In the genomic region with DNA sequence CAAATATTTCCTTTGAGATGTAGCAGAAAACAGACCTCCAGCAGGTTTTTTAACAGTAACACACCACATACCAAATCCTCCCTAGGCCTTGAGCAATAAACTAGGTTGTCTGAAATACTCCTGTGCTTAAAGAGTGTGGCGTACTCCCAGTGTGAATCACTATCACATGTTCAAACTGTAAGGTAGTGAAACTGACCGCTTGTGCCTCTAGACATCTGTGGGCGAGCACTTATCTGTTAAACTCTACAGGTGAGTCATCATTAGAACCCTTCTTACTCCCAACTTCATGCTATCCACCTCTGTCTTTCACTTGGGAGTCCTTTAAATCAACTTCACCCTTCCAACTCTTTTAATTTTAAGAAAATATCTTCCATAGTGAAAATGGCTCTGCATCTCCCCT, we compare ENCODE assay signal across 15 mouse cellular contexts.
"Had no signal": no experiment of that assay in that cellular context is flagged by ENCODE, and none has a peak within 500 bp of the region (broad histone marks: within the 10 kb centered on the region; RNA-seq: fewer than 3 reads in every experiment).

No protein-coding gene starts in this region.

- DNase-seq: liver, postnatal 0 days; lung, adult 2 months; lung, postnatal 14 days; lung, postnatal 36 days; right cerebral cortex, postnatal 14 days; thymus, adult 18-20 months; thymus, postnatal 14 days; thymus, postnatal 36 days had no signal

- H3K4me2 ChIP-seq: lung, embryonic 15.5 days; midbrain, embryonic 12.5 days; midbrain, embryonic 15.5 days; neural tube, embryonic 12.5 days had no signal

- H3K27ac ChIP-seq: lung, embryonic 15.5 days; macrophage; midbrain, embryonic 12.5 days; midbrain, embryonic 15.5 days; neural tube, embryonic 12.5 days had no signal

- H3K4me1 ChIP-seq: lung, embryonic 15.5 days; midbrain, embryonic 12.5 days; midbrain, embryonic 15.5 days; neural tube, embryonic 12.5 days had no signal

- H3K27me3 ChIP-seq: lung, embryonic 15.5 days; megakaryocyte, embryonic 14.5 days; midbrain, embryonic 12.5 days; midbrain, embryonic 15.5 days; neural tube, embryonic 12.5 days had no signal

- H3K9ac ChIP-seq: liver, postnatal 0 days; lung, embryonic 15.5 days; midbrain, embryonic 12.5 days; midbrain, embryonic 15.5 days; neural tube, embryonic 12.5 days had no signal

- H3K4me3 ChIP-seq: lung, embryonic 15.5 days; megakaryocyte, embryonic 14.5 days; midbrain, embryonic 12.5 days; midbrain, embryonic 15.5 days; neural tube, embryonic 12.5 days had no signal

- H3K9me3 ChIP-seq: lung, embryonic 15.5 days; megakaryocyte, embryonic 14.5 days; midbrain, embryonic 12.5 days; midbrain, embryonic 15.5 days; neural tube, embryonic 12.5 days had no signal

- ATAC-seq: liver, postnatal 0 days; lung, postnatal 0 days; midbrain, embryonic 15.5 days had no signal
